Mouse (Mus musculus) thymus, postnatal 25 days (tissue): ENCODE measurements around the gene Zfp811.

ENCODE experiments used
- DNase-seq: peaks from one replicate; pipeline ENCODE4 v3.0.0; 2022

Gene Zfp811

GRCm38 (mm10) chr17:32752813-32753360 is 56.8 kb downstream of the Zfp811 start:
- no peak for DNase-seq

GRCm38 (mm10) chr17:32750611-32751010 is 59.1 kb downstream of the Zfp811 start:
- no peak for DNase-seq
